Mouse (Mus musculus): ENCODE data around the gene Kri1. TPM values are rescaled to one million over a fixed set of nuclear protein-coding genes. Genes with fewer than 3 reads are reported as not detected.

The Kri1 gene
- polyA plus RNA-seq, 1 experiment from 2014 or later = 12.9 TPM

DNA sequence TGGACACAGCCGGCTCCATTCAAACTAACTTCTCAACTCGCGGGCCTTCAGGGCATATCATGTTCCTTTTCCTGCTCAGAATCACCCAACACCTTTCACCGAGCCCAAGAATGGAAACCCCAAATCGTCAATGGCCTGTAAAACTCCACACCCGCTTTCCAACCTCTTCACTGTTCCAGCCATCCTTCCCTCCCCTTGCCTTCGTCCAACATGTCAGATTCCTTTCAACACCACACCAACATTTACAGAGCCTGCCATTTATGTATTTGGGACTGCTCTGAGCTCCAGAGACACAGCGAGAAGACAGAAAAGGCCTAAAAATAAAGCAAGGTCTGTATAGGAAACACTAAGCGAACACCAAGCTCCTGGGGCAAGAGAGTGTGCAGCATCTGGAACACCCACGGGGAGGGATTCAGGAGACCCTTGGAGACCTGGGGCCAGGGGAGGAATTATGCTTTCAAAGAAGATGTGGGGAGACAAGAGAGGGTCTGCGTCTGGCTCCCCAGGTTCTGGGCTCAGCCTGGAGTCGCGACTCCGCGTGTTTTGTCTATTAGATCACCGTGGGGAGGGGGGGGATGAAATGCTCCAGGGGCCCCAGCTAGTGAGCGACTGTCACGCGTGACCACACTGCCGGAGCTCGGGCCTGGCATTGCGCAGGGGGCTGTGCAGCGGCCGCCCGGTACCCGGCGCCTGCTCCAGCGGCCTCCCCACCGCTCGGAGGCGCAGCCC, 49.6 kb downstream of the Kri1 start:
- peak overlapping the region; percentile 87 for H3K4me3 ChIP-seq (replicated peaks; ENCODE audit: low read depth, low read length)
- no peak for DNase-seq
- H3K36me3 ChIP-seq (ENCODE audit: control insufficient read depth, insufficient read depth, low read length) = peaks cover 10% of the 10 kb centered on the region
- no peaks in the 10 kb centered on the region for H3K9me3 ChIP-seq (ENCODE audit: control insufficient read depth, low read length)
- 2% methylated on average over 31 of the region's 31 CpGs for WGBS
- H3K4me1 ChIP-seq (ENCODE audit: control insufficient read depth, insufficient read depth, low read length) = peaks cover 15% of the 10 kb centered on the region
- peaks cover 10% of the 10 kb centered on the region for H3K27me3 ChIP-seq (ENCODE audit: control insufficient read depth, insufficient read depth, low read length)
- peak overlapping the region; percentile 98 for H3K9ac ChIP-seq (replicated peaks; ENCODE audit: low read length)
- peak overlapping the region; percentile 89 for H3K27ac ChIP-seq (replicated peaks; ENCODE audit: low read depth, low read length)
- peak overlapping the region; percentile 87 for H3K4me2 ChIP-seq (ENCODE audit: low read length)
- ATAC-seq (ENCODE audit: low FRiP score, low TSS enrichment) = peak; percentile 21

DNA sequence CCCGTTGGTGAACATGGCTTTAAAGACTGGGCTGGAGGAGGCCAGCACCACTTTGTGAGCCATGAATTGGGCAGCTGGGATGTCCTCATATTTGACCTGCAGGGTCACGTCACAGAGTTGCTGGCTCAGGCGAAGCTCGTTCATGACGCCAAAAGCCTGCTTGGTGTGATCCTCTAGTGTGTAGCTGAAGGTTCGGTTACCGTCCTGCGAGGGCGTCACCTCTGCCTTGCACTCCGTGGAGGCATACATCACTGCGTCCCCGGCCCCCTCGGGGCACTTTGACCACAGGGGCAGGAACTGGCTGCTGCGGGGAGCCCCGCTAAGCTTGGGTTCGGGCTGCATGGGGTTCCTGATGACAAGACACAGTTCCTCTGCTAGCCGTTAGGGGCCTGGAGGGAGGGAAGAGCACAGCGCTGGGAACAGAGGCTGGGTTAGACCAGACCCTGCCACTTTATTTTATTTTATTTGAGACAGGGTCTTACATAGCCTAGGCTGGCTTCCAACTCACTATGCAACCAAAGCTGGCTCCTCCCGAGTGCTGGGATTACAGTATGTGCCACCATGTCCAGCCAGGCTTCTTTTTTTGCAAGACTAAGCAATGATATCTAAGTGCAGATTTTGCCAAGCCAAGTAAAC, 50.3 kb downstream of the Kri1 start:
- Histone ChIP-seq H3K9me3 (ENCODE audit: control insufficient read depth, low read length) (no peaks in the 10 kb centered on the region), H3K27ac (replicated peaks; ENCODE audit: low read depth, low read length) (peak overlapping the region; percentile 89), H3K4me3 (replicated peaks; ENCODE audit: low read depth, low read length) (peak overlapping the region; percentile 87), H3K4me2 (ENCODE audit: low read length) (peak overlapping the region; percentile 87), H3K27me3 (ENCODE audit: control insufficient read depth, insufficient read depth, low read length) (peaks cover 3% of the 10 kb centered on the region; the same call in 1 of the 2 replicates), H3K9ac (replicated peaks; ENCODE audit: low read length) (peak overlapping the region; percentile 98), H3K4me1 (ENCODE audit: control insufficient read depth, insufficient read depth, low read length) (peaks cover 15% of the 10 kb centered on the region), H3K36me3 (ENCODE audit: control insufficient read depth, insufficient read depth, low read length) (peaks cover 16% of the 10 kb centered on the region)
- WGBS = 17% methylated on average over 19 of the region's 19 CpGs
- ATAC-seq (ENCODE audit: low FRiP score, low TSS enrichment) (no peak), DNase-seq (peak; percentile 68)

DNA sequence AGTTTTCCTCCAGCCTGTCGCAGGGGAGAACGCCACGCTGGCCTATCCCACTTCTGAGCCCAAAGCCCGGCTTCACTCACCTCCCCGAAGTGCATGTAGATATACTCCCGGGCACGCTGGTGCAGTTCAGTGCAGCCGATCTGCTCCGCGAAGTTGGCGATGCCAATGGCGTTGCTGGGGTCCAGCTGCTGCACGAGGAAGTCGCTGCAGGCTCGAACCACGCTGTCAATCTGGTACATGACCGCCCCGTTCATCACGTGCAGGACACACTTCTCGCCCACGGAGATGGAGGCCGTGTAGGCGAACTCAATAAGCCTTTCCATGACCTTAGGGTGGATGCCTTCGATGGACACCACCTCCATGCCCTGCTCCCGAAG, 50.8 kb downstream of the Kri1 start:
- 83% methylated on average over 25 of the region's 25 CpGs for WGBS
- Histone ChIP-seq H3K36me3 (ENCODE audit: control insufficient read depth, insufficient read depth, low read length) (peaks cover 20% of the 10 kb centered on the region), H3K9ac (replicated peaks; ENCODE audit: low read length) (peak overlapping the region; percentile 98; the same call in 1 of the 2 replicates), H3K4me1 (ENCODE audit: control insufficient read depth, insufficient read depth, low read length) (peaks cover 15% of the 10 kb centered on the region), H3K4me2 (ENCODE audit: low read length) (peak overlapping the region; percentile 87), H3K9me3 (ENCODE audit: control insufficient read depth, low read length) (no peaks in the 10 kb centered on the region), H3K4me3 (replicated peaks; ENCODE audit: low read depth, low read length) (peak overlapping the region; percentile 87), H3K27me3 (ENCODE audit: control insufficient read depth, insufficient read depth, low read length) (no peaks in the 10 kb centered on the region), H3K27ac (replicated peaks; ENCODE audit: low read depth, low read length) (0 out of 2 replicates have a peak overlapping the region, but pooled peaks have one; percentile 89)
- no peak for ATAC-seq (ENCODE audit: low FRiP score, low TSS enrichment)
- DNase-seq = no peak

DNA sequence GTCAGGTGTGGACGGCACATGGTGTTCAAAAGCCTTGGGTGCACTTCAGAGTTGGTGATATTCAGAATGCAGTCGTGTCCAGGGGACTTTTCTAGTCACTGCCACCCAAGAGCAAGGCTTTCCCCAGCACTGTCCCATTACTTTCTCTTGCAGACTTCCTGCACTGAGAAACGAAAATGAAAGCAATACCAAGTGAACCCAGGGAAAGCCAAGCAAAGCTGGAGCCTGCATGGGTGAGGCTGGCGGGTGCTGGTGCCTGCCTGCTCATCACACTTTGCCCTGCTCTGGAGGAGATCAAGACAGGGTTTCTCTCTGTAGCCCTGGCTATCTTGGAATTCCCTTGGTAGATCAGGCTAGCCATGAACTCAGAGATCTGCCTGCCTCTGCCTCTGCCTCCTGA, 52.4 kb downstream of the Kri1 start:
- Histone ChIP-seq H3K4me2 (ENCODE audit: low read length) (no peak overlapping the region), H3K4me3 (replicated peaks; ENCODE audit: low read depth, low read length) (no peak overlapping the region), H3K9me3 (ENCODE audit: control insufficient read depth, low read length) (no peaks in the 10 kb centered on the region), H3K27ac (replicated peaks; ENCODE audit: low read depth, low read length) (no peak overlapping the region), H3K27me3 (ENCODE audit: control insufficient read depth, insufficient read depth, low read length) (no peaks in the 10 kb centered on the region), H3K4me1 (ENCODE audit: control insufficient read depth, insufficient read depth, low read length) (peaks cover 15% of the 10 kb centered on the region), H3K9ac (replicated peaks; ENCODE audit: low read length) (no peak overlapping the region), H3K36me3 (ENCODE audit: control insufficient read depth, insufficient read depth, low read length) (peaks cover 36% of the 10 kb centered on the region)
- ATAC-seq (ENCODE audit: low FRiP score, low TSS enrichment) (no peak), DNase-seq (no peak)
- WGBS = 92% methylated on average over 4 of the region's 4 CpGs

DNA sequence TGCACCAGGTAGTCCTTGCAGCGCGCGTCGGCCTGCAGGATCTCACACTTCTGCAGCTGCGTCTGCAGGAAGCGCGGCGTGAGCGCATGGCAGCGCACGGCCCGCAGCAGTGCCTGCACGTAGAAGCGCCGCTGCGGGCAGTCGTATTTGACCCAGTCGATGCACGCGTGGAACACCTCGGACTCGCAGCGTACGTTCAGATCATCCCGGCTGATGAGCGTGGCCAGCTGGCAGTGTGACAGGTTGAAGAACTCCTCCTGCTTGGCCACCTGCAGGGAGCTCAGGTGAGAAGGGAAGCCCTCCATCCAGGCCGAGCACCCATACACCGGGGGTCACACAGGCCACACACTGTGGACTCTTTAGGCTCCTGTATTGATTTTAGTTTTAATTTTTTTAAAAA, 54.0 kb downstream of the Kri1 start:
- Histone ChIP-seq H3K27me3 (ENCODE audit: control insufficient read depth, insufficient read depth, low read length) (no peaks in the 10 kb centered on the region), H3K4me2 (ENCODE audit: low read length) (no peak overlapping the region), H3K4me3 (replicated peaks; ENCODE audit: low read depth, low read length) (no peak overlapping the region), H3K9ac (replicated peaks; ENCODE audit: low read length) (no peak overlapping the region), H3K27ac (replicated peaks; ENCODE audit: low read depth, low read length) (no peak overlapping the region), H3K9me3 (ENCODE audit: control insufficient read depth, low read length) (no peaks in the 10 kb centered on the region), H3K36me3 (ENCODE audit: control insufficient read depth, insufficient read depth, low read length) (peaks cover 46% of the 10 kb centered on the region), H3K4me1 (ENCODE audit: control insufficient read depth, insufficient read depth, low read length) (peaks cover 15% of the 10 kb centered on the region)
- ATAC-seq (ENCODE audit: low FRiP score, low TSS enrichment) = no peak
- no peak for DNase-seq
- 79% methylated on average over 28 of the region's 28 CpGs for WGBS

DNA sequence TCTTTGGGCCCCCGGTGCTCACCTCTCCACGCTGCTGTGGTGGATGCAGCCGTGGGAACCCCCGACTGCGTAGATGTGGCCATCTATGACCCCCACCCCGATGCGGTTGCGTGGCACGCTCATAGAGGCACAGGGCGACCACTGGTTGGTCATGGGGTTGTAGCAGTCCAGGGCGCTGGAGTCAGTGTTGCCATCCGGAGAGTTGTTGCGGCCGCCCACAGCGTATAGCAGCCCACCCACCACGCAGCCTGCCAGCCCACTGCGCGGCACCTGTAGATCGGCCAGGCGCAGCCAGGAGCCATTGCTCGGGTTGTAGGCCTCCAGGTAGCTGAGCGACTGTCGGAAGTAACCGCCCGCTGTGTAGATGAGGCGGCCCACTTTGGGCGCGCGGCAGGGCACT, 54.4 kb downstream of the Kri1 start:
- H3K4me1 ChIP-seq (ENCODE audit: control insufficient read depth, insufficient read depth, low read length) = peaks cover 15% of the 10 kb centered on the region
- no peak for DNase-seq
- H3K4me2 ChIP-seq (ENCODE audit: low read length) = no peak overlapping the region
- peaks cover 46% of the 10 kb centered on the region for H3K36me3 ChIP-seq (ENCODE audit: control insufficient read depth, insufficient read depth, low read length)
- 90% methylated on average over 29 of the region's 29 CpGs for WGBS
- H3K27me3 ChIP-seq (ENCODE audit: control insufficient read depth, insufficient read depth, low read length) = no peaks in the 10 kb centered on the region
- no peak overlapping the region for H3K4me3 ChIP-seq (replicated peaks; ENCODE audit: low read depth, low read length)
- H3K27ac ChIP-seq (replicated peaks; ENCODE audit: low read depth, low read length) = no peak overlapping the region
- no peak for ATAC-seq (ENCODE audit: low FRiP score, low TSS enrichment)
- H3K9ac ChIP-seq (replicated peaks; ENCODE audit: low read length) = no peak overlapping the region
- no peaks in the 10 kb centered on the region for H3K9me3 ChIP-seq (ENCODE audit: control insufficient read depth, low read length)

DNA sequence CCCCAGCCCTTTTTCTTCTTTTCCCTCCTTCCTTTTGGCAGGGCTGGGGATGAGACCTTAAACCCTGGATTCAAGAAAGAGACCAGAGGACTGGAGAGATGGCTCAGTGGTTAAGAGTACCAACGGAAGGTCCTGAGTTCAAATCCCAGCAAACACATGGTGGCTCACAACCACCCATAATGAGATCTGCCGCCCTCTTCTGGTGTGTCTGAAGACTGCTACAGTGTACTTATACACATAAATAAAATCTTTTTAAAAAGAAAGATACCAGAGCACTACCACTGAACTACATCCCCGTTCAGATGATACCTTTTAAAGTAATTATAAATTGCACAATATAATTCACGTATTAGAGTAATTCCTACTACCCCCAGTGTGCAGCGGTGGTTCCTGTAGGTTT, 54.9 kb downstream of the Kri1 start:
- peaks cover 46% of the 10 kb centered on the region for H3K36me3 ChIP-seq (ENCODE audit: control insufficient read depth, insufficient read depth, low read length)
- H3K27me3 ChIP-seq (ENCODE audit: control insufficient read depth, insufficient read depth, low read length) = no peaks in the 10 kb centered on the region
- H3K4me1 ChIP-seq (ENCODE audit: control insufficient read depth, insufficient read depth, low read length) = peaks cover 14% of the 10 kb centered on the region
- WGBS = 92% methylated on average over 5 of the region's 5 CpGs
- no peaks in the 10 kb centered on the region for H3K9me3 ChIP-seq (ENCODE audit: control insufficient read depth, low read length)
- no peak overlapping the region for H3K4me2 ChIP-seq (ENCODE audit: low read length)
- no peak overlapping the region for H3K27ac ChIP-seq (replicated peaks; ENCODE audit: low read depth, low read length)
- no peak for ATAC-seq (ENCODE audit: low FRiP score, low TSS enrichment)
- H3K4me3 ChIP-seq (replicated peaks; ENCODE audit: low read depth, low read length) = no peak overlapping the region
- no peak for DNase-seq
- H3K9ac ChIP-seq (replicated peaks; ENCODE audit: low read length) = no peak overlapping the region

DNA sequence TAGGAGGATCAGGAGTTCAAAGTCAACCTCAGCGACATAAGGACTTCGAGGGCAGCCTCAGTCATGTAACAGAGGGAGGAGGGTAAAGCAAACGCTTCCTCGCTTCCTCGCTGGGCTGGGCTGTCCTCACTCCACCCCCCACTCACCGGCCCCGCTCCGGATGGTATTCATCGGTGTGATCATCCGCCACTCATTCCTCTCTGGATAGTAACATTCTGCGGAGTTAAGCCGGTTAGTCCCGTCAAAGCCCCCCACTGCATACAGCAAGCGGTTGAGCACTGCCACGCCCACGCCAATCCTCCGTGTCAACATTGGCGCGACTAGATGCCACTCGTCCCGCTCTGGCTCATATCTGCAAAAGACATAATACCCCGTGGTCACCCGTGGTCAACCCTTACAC, 56.2 kb downstream of the Kri1 start:
- ATAC-seq (ENCODE audit: low FRiP score, low TSS enrichment) (no peak), DNase-seq (no peak)
- no peaks in the 10 kb centered on the region for H3K27me3 ChIP-seq (ENCODE audit: control insufficient read depth, insufficient read depth, low read length)
- no peaks in the 10 kb centered on the region for H3K9me3 ChIP-seq (ENCODE audit: control insufficient read depth, low read length)
- no peak overlapping the region for H3K9ac ChIP-seq (replicated peaks; ENCODE audit: low read length)
- 45% methylated on average over 23 of the region's 23 CpGs for WGBS
- no peak overlapping the region for H3K4me2 ChIP-seq (ENCODE audit: low read length)
- no peak overlapping the region for H3K4me3 ChIP-seq (replicated peaks; ENCODE audit: low read depth, low read length)
- H3K27ac ChIP-seq (replicated peaks; ENCODE audit: low read depth, low read length) = no peak overlapping the region
- 0 out of 2 replicates have a peak, but pooled peaks cover under 1% of the 10 kb centered on the region for H3K4me1 ChIP-seq (ENCODE audit: control insufficient read depth, insufficient read depth, low read length)
- H3K36me3 ChIP-seq (ENCODE audit: control insufficient read depth, insufficient read depth, low read length) = peaks cover 46% of the 10 kb centered on the region

DNA sequence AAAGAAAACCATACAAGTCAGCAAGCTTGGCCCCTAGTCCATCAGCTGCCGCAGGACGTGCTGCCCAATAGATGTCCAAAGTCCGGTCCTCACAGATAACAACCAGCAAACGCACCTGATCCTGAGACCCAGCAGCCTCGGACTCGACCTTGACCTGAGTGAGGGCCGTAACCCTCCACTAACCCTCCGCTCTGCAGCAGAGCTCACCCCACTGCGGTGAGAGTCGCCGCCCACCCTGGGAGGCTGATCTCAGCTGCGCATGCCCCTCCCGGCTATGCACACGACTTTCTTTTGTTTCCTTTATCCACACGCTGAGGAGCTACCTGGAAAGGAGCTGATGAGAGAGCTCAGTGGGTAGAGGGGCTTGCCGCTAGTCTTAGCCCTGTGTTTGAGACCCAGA, 60.4 kb downstream of the Kri1 start:
- ATAC-seq (ENCODE audit: low FRiP score, low TSS enrichment) = no peak
- Histone ChIP-seq H3K4me3 (replicated peaks; ENCODE audit: low read depth, low read length) (peak overlapping the region; percentile 13; the same call in 1 of the 2 replicates), H3K4me2 (ENCODE audit: low read length) (peak overlapping the region; percentile 50), H3K9me3 (ENCODE audit: control insufficient read depth, low read length) (no peaks in the 10 kb centered on the region), H3K4me1 (ENCODE audit: control insufficient read depth, insufficient read depth, low read length) (no peaks in the 10 kb centered on the region), H3K9ac (replicated peaks; ENCODE audit: low read length) (peak overlapping the region; percentile 42), H3K36me3 (ENCODE audit: control insufficient read depth, insufficient read depth, low read length) (peaks cover 30% of the 10 kb centered on the region), H3K27ac (replicated peaks; ENCODE audit: low read depth, low read length) (no peak overlapping the region), H3K27me3 (ENCODE audit: control insufficient read depth, insufficient read depth, low read length) (no peaks in the 10 kb centered on the region)
- DNase-seq = peak; percentile 79
- 16% methylated on average over 16 of the region's 16 CpGs for WGBS

Measured in midbrain, embryonic 14.5 days (tissue).